Mouse (Mus musculus) hindbrain, embryonic 14.5 days (tissue): ENCODE results near the gene Dhx16. TPM values are rescaled to one million over a fixed set of nuclear protein-coding genes. Genes with fewer than 3 reads are reported as not detected.

Source experiments
- ATAC-seq: fragments of 200-750 bp; cut with Nextera tagmentation; 2 replicates; pipeline ENCODE4 v1.8.0; 2017; ENCODE audit warnings: moderate number of reproducible peaks, mild to moderate bottlenecking, moderate TSS enrichment, moderate library complexity; ENCODE audit not compliant: low FRiP score
- DNase-seq: peaks from one replicate; pipeline ENCODE4 v3.0.0-alpha.2; 2015; ENCODE audit warnings: low spot score
- H3K27ac ChIP-seq: fragments of 300-500 bp; sonication (generic); 2 replicates; pipeline ENCODE4 v1.5.1; 2014; ENCODE audit warnings: mild to moderate bottlenecking, moderate library complexity
- H3K27me3 ChIP-seq: fragments of 300-500 bp; sonication (generic); 2 replicates; pipeline ENCODE4 v1.6.1; 2014; ENCODE audit warnings: mild to moderate bottlenecking, low read length, mixed read lengths; ENCODE audit not compliant: control insufficient read depth, insufficient read depth
- H3K36me3 ChIP-seq: fragments of 300-500 bp; sonication (generic); replicated peaks from 2 replicates; pipeline ENCODE4 v1.6.1; 2014; ENCODE audit not compliant: control insufficient read depth, insufficient read depth
- H3K4me1 ChIP-seq: fragments of 300-500 bp; sonication (generic); replicated peaks from 2 replicates; pipeline ENCODE4 v1.6.1; 2014; ENCODE audit warnings: antibody characterized with exemption, low read length, mixed read lengths; ENCODE audit not compliant: control insufficient read depth, insufficient read depth
- H3K4me2 ChIP-seq: fragments of 300-500 bp; sonication (generic); replicated peaks from 2 replicates; pipeline ENCODE4 v1.6.1; 2014; ENCODE audit warnings: mild to moderate bottlenecking, moderate library complexity
- H3K4me3 ChIP-seq: fragments of 300-500 bp; sonication (generic); replicated peaks from 2 replicates; pipeline ENCODE4 v1.5.1; 2014; ENCODE audit warnings: mild to moderate bottlenecking, low read length
- H3K9ac ChIP-seq: fragments of 300-500 bp; sonication (generic); 2 replicates; pipeline ENCODE4 v1.6.1; 2014
- H3K9me3 ChIP-seq: fragments of 300-500 bp; sonication (generic); 2 replicates; pipeline ENCODE4 v1.6.1; 2016; ENCODE audit warnings: low read length; ENCODE audit not compliant: control insufficient read depth
- WGBS: fragments of 180-500 bp; shearing (Covaris S2); extraction: QIAGEN DNeasy Blood & Tissue Kit; methylation state at CpG from one replicate; pipeline ENCODE4 v1.1.7; 2014; 5-methylcytosine and 5-hydroxymethylcytosine counted together
- polyA plus RNA-seq: library from polyadenylated mRNA; unstranded; fragments of >200 nt; fragmentation: Nextera tagmentation; extraction: Ambion mirVana; gene quantifications from 2 replicates; pipeline ENCODE4 v1.2.1, GENCODE M21; 2014

Dhx16 gene
- polyA plus RNA-seq, 1 experiment from 2014 or later, result 25.8 TPM

GRCm38 (mm10) chr17:35903992-35904355, 24.4 kb downstream of the Dhx16 start:
- H3K4me3 ChIP-seq, result no peak overlapping the region
- H3K9ac ChIP-seq, result no peak overlapping the region
- peaks cover 13% of the 10 kb centered on the region for H3K4me1 ChIP-seq
- H3K4me2 ChIP-seq, result no peak overlapping the region
- ATAC-seq (no peak), DNase-seq (no peak)
- no peaks in the 10 kb centered on the region for H3K9me3 ChIP-seq
- H3K27ac ChIP-seq, result no peak overlapping the region
- H3K27me3 ChIP-seq, result no peaks in the 10 kb centered on the region
- WGBS, result 84% methylated on average over 4 of the region's 4 CpGs
- peaks cover 99% of the 10 kb centered on the region for H3K36me3 ChIP-seq

- no peak overlapping the region for H3K9ac ChIP-seq
- WGBS, result 97% methylated on average over 1 of the region's 1 CpGs
- peaks cover 15% of the 10 kb centered on the region for H3K4me1 ChIP-seq
- H3K4me2 ChIP-seq, result no peak overlapping the region
- DNase-seq (no peak), ATAC-seq (no peak)
- no peaks in the 10 kb centered on the region for H3K9me3 ChIP-seq
- no peaks in the 10 kb centered on the region for H3K27me3 ChIP-seq
- H3K4me3 ChIP-seq, result no peak overlapping the region
- peaks cover 83% of the 10 kb centered on the region for H3K36me3 ChIP-seq
- no peak overlapping the region for H3K27ac ChIP-seq
These were observed 26.0 kb downstream of the Dhx16 start for GRCm38 (mm10) chr17:35905587-35905986.

GRCm38 (mm10) chr17:35907609-35908008, 28.0 kb downstream of the Dhx16 start:
- Histone ChIP-seq H3K9ac (no peak overlapping the region), H3K4me2 (peak overlapping the region; percentile 75), H3K9me3 (no peaks in the 10 kb centered on the region), H3K4me3 (peak overlapping the region; percentile 63; the same call in 1 of the 2 replicates), H3K27me3 (no peaks in the 10 kb centered on the region), H3K27ac (no peak overlapping the region), H3K36me3 (peaks cover 72% of the 10 kb centered on the region), H3K4me1 (peaks cover 15% of the 10 kb centered on the region)
- ATAC-seq, result no peak
- 87% methylated on average over 2 of the region's 2 CpGs for WGBS
- DNase-seq, result no peak

- DNase-seq, result no peak
- Histone ChIP-seq H3K9me3 (no peaks in the 10 kb centered on the region), H3K4me1 (peaks cover 15% of the 10 kb centered on the region), H3K27ac (peak overlapping the region; percentile 90), H3K4me3 (peak overlapping the region; percentile 63), H3K27me3 (no peaks in the 10 kb centered on the region), H3K9ac (peak overlapping the region; percentile 85), H3K4me2 (peak overlapping the region; percentile 75), H3K36me3 (peaks cover 65% of the 10 kb centered on the region)
- 21% methylated on average over 20 of the region's 20 CpGs for WGBS
- peak; percentile 41 for ATAC-seq
These were observed 29.7 kb downstream of the Dhx16 start for GRCm38 (mm10) chr17:35909186-35909918.

- Histone ChIP-seq H3K4me1 (peaks cover 15% of the 10 kb centered on the region), H3K27ac (peak within 1 kb of the TSS; percentile 90), H3K36me3 (peaks cover 60% of the 10 kb centered on the region), H3K4me2 (peak within 1 kb of the TSS; percentile 75), H3K4me3 (peak within 1 kb of the TSS; percentile 63), H3K9ac (peak within 1 kb of the TSS; percentile 85), H3K9me3 (no peaks in the 10 kb centered on the region), H3K27me3 (no peaks in the 10 kb centered on the region)
- DNase-seq (peak; percentile 95), ATAC-seq (peak; percentile 93)
- WGBS, result 3% methylated on average over 25 of the region's 25 CpGs
These were observed 30.3 kb downstream of the Dhx16 start, which contains the start of gene Atat1 for GRCm38 (mm10) chr17:35909919-35910369. TSS of gene Atat1 (minus strand) at chr17:35910075.

GRCm38 (mm10) chr17:35914975-35915374, 35.4 kb downstream of the Dhx16 start:
- Histone ChIP-seq H3K4me2 (peak overlapping the region; percentile 97), H3K27me3 (no peaks in the 10 kb centered on the region), H3K36me3 (peaks cover 24% of the 10 kb centered on the region; the same call in 1 of the 2 replicates), H3K9me3 (no peaks in the 10 kb centered on the region), H3K9ac (no peak overlapping the region), H3K4me3 (peak overlapping the region; percentile 64; the same call in 1 of the 2 replicates), H3K4me1 (peaks cover 14% of the 10 kb centered on the region), H3K27ac (no peak overlapping the region)
- DNase-seq (no peak), ATAC-seq (no peak)
- 87% methylated on average over 6 of the region's 6 CpGs for WGBS

GRCm38 (mm10) chr17:35915538-35916296, 36.1 kb downstream of the Dhx16 start:
- 4% methylated on average over 28 of the region's 28 CpGs for WGBS
- peak overlapping the region; percentile 64 for H3K4me3 ChIP-seq
- no peaks in the 10 kb centered on the region for H3K9me3 ChIP-seq
- peak overlapping the region; percentile 97 for H3K4me2 ChIP-seq
- ATAC-seq (no peak), DNase-seq (no peak)
- H3K4me1 ChIP-seq, result peaks cover 21% of the 10 kb centered on the region
- H3K27ac ChIP-seq, result peak overlapping the region; percentile 99
- H3K36me3 ChIP-seq, result peaks cover 24% of the 10 kb centered on the region; the same call in 1 of the 2 replicates
- peak overlapping the region; percentile 98 for H3K9ac ChIP-seq
- no peaks in the 10 kb centered on the region for H3K27me3 ChIP-seq

- Histone ChIP-seq H3K4me1 (peaks cover 29% of the 10 kb centered on the region), H3K9me3 (no peaks in the 10 kb centered on the region), H3K27ac (peak within 1 kb of the TSS; percentile 99), H3K4me2 (peak within 1 kb of the TSS; percentile 97), H3K9ac (peak within 1 kb of the TSS; percentile 98), H3K27me3 (no peaks in the 10 kb centered on the region), H3K4me3 (peak within 1 kb of the TSS; percentile 64), H3K36me3 (peaks cover 20% of the 10 kb centered on the region; the same call in 1 of the 2 replicates)
- ATAC-seq (peak; percentile 95), DNase-seq (peak; percentile 98)
- WGBS, result under 1% methylated on average over 82 of the region's 83 CpGs
These were observed 36.9 kb downstream of the Dhx16 start, which contains the start of the genes Mrps18b and Ppp1r10 for GRCm38 (mm10) chr17:35916297-35917142. TSS of gene Mrps18b (minus strand) at chr17:35916389. TSS of gene Ppp1r10 (plus strand) at chr17:35916434.
